Mouse (Mus musculus): ENCODE results near the gene Nsun5.
A peak's percentile ranks its signal among the peaks of the same experiment; 100 is the strongest.

Gene Nsun5

DNA sequence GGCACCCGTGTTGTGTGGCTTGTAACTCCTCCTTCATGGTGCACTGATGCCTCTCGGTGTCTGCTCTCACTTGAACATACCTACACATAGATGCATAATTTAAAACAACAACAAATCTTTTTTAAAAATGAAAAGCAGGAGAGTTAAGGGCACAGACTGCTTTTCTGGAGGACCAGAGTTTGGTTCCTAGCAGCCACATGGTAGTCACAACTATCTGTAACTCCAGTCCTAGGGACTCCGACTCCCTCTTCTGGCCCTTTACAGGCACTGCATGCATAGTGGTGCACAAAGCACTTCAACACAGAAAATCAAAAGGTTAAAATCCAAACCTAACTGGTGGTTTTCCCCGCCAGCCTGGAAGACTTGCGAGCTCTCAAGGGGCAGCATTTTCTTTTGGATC is 3.8 kb downstream of the Nsun5 start:
- DNase-seq (ENCODE audit: low spot score): no peak

DNA sequence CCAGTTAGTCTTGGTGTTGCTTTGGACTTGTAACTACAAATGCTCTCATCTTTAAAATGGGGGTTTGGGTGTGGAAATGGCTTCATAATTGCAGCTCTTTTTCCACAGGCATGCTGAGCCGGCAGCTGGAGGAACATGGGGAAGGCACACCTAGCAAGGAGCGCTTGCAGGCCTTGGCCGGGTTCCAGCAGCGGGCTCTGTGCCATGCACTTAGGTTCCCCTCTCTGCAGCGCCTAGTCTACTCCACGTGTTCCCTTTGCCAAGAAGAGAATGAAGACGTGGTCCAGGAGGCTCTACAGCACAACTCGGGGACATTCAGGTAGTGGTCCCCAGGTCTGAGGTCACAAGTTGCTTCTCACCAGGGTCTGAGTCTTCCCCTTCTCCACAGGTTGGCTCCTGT is 5.4 kb downstream of the Nsun5 start:
- no peak for DNase-seq (ENCODE audit: low spot score)

DNA sequence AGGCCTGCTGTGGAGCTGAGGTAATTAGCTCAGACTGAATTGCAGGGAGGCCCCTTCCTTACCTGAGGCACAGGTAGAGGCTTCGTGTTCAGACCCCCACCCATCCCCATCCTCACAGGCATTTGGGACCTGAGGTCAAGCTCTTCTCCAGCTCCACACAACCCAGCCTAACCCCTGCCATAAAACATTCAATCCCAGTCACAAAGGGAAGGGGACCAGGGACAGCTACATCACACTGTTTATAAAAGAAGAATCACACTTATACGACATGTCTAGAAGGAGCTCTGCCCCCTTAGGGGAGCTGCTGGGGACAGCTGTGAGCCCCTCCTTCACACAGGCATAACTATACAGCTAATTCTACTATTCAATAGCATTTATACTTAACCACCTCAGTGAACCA is 6.6 kb downstream of the Nsun5 start:
- no peak for DNase-seq (ENCODE audit: low spot score)

DNA sequence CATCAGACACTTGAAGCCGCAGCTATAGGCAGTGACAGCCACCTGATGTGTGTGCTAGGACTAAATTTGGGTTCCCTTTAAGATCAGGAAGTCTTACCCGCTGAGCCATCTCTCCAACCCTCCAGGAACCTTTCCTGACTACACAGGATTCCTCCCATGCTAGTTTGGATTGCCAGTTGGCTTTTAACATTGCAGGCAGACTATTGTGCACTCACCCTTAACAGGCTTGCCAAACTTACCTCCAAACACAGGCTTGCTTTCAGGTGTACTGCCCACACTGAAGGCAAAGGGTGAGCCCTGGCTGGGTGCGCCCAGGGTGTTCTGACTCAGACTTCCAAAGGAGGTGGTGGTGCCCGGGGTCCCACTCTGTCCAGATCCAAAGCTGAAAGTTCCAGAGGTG is 10.9 kb downstream of the Nsun5 start:
- no peak for DNase-seq (ENCODE audit: low spot score)

DNA sequence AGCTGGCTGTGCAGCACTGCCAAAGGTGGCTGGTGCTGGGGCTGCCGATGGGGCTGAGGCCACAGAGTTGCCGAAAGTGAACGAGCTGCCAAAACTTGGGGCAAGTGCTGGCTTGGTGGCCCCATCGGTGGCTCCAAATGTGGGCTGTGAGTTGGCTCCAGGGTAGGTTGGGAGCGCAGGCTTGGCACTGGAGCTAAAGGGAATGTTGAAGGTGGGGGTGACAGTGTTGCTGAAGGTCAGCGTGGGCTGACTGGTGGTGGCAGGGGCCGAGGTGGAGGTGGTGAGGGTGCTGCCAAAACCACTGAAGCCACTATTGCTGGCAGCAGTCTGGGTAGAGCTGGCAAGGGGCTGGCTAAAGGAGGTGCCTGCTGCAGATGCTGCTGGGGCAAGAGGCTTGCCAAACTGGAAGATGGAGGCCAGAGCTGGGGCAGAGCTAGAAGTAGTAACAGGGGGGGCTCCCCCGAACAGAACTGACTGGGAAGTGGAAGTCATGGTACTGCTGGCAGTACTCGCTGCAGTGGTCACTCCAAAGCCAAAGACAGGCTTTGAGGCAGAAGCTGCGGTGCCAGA is 11.7 kb downstream of the Nsun5 start:
- no peak for DNase-seq (ENCODE audit: low spot score)

DNA sequence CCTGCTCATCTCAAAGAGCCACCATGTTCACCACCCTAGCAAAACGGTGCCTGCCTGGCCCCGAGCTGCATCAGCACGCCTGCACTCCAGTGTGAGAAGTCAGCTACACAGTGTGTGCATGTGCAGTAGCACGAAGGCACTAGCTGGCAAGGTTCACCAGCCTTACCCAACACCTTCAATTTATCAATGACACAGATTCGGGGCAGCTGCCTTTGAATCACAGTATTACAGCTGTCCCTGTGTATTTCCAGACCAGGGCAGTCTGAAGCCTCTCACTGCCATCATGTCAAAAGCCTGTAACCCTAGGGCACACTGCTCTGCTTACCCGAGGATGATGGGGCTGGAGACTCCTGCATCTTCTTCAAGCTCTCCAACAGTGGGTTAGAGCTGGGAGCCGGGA is 13.0 kb downstream of the Nsun5 start:
- DNase-seq (ENCODE audit: low spot score): no peak

DNA sequence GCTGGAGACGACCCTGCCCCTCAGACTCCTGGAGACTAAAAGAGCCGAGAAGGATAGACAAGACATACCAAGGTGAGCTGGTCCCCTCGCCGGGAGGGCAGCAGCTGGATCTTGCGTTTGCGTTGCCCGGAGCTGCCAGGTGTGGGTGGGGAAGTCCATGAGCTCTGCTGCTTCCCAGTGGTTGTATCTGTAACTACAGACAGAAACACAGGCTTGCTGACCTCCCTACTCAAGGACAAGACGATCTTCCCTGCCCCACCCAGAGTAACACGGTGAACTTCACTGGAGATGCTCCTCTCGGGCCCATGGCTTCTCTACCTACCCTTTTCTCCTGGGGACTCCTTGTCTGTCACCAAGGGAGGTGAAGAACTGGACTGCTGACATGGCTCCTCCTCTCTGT is 14.0 kb downstream of the Nsun5 start:
- no peak for DNase-seq (ENCODE audit: low spot score)

DNA sequence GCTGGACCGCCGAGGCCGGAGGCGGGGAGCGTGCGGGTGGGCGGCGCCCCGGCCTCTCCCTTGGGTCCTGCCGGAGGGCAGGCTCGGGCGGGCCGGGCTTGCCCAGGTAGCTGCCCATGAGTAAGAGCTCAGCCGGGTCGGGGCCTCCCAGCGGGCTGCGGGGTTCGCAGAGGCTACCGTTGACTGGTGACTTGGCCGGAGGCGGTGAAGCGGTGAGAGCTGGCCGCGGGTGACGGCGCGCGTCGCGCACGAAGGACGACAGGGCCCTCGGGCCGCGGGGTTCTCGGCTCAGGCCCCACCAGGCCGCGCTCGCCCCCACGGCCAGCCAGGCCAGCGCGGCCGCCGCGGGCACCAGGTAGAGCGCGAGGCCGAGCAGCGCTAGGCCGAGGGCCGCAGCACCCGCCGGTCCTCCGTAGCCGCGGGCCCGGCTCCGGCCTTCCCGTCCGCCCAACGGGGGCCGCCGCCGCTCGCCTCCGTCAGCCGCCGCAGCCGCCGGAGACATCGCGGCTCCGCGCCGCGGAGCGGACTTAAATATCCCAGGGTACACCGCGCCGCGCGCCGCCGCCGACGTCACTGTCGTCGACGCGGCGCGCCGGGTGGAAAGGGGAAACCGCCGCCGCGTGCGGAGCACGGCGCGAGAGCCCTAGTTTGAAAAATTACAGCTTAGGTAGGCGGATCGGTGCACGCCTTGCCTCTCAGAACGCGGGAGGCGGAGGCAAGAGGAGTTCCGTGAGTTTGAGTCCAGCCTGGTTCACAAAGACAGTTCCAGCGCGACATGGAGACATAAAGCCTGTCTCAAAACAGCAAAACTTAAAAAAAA is 24.5 kb downstream of the Nsun5 start, which contains the start of gene Pom121:
TSS of gene Pom121 (minus strand) at position 543 of the 820 bp plus-strand sequence.
- peak; percentile 83 for DNase-seq (ENCODE audit: low spot score)

DNA sequence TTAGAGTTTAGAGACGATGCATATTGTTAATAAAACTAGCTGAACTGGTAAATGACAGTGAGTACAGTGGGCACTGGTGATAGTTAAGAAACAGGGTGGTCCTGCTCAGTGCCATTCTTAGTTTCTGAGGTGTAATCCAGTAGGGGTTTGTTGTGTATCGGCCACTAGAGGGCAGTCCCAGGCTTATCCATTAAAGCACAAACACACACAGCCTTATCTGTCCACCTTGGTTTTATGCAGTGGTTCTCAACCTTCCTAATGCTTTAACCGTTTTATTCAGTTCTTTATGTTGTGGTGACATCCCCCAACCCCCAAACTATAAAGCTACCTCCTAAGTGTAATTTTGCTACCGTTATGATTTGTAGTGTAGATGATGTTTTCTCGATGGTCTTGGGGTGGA is 26.1 kb downstream of the Nsun5 start:
- DNase-seq (ENCODE audit: low spot score): peak; percentile 55

DNA sequence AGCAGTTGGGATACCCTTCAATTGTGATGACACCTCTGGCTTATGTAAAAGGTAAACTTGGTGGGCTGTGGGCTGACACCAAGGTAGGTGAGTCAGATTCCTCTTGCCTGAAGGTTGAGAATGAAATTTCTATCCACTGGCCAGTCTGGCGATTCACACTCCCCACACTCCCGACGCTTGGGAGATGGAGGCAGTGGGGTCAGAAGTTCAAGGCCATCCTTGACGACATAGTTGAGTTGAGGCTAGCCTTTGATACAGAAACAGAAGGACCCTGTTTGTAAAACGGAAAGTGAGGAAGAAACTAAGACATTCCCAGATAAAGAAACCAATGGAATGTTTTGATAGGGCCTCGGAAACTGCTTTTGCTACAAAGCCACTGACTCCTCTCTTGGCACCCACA is 29.6 kb downstream of the Nsun5 start:
- DNase-seq (ENCODE audit: low spot score): no peak

DNA sequence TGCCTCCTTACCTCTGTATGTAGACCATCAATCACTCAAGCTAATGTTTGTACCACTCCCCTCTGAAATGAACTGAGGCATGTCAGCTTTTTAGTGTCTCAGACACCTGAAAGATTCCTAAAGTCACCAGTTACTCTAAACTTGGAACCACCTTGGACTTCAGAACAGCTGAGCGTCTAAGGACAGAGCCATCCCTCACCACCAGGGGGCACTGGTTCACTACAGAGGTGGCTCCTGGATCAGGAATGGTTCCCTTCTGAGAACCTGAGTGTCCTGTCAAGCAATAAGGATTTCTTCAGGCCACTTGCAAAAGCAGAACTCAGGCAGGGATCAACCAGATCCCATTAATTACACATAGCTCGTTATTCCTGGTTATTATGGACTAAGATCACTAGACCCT is 30.5 kb downstream of the Nsun5 start:
- peak; percentile 81 for DNase-seq (ENCODE audit: low spot score)

DNA sequence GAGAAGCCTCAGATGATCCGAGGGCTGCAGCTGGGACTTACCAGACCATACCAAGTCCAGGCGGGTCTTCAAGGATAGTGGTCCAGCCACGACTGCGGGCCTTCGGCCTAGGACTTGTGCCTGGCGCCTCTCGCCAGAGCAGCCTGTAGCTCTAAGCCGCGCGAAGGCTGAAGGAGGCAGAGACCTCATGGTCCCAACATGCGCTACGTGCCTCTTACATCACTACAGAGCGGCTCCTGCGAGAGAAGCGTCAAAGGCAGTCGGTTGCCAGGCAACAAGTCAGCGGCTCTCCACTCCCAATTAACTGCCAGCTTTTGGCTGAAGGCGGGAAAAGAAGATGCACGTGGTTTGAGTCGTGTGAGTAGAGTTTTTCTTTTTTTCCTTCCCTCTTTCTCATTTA is 34.9 kb downstream of the Nsun5 start:
- peak; percentile 41 for DNase-seq (ENCODE audit: low spot score)

DNA sequence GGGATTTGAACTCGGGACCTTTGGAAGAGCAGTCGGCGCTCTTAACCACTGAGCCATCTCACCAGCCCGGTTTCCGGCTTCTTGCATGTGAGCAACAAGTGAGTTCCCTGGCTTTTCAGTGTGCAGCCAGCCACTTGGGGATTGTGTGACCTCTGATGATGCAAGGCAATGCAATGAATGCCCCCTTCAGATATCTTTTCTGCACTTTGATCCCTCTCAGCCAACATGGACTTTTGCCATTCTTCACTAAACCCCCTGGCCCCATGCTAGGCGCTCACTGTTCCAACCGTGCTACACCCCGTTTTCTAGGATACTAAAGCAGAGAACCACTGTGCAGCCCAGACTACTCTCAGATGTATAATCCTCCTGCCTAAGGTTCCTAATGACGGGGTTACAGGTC is 35.7 kb downstream of the Nsun5 start:
- no peak for DNase-seq (ENCODE audit: low spot score)

DNA sequence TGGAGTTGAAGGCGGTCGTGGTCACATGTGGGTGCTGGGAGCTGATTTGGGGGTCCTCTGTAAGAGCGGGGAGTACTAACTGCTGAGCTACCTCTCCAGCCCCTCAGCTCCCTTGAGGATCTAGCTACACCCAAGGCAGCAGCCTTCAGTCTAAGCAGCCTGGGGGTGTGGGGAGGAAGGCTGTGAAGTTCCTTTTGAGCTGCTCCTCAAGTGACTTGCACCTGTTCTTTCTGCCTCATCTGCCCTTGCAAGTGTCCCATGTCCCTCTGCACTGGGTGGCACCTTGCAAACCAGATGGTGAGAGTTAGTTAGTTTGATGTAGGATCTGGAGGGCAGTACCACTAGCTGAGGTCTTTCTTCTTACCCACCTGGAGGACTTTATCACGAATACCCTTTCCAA is 38.4 kb downstream of the Nsun5 start:
- no peak for DNase-seq (ENCODE audit: low spot score)

DNA sequence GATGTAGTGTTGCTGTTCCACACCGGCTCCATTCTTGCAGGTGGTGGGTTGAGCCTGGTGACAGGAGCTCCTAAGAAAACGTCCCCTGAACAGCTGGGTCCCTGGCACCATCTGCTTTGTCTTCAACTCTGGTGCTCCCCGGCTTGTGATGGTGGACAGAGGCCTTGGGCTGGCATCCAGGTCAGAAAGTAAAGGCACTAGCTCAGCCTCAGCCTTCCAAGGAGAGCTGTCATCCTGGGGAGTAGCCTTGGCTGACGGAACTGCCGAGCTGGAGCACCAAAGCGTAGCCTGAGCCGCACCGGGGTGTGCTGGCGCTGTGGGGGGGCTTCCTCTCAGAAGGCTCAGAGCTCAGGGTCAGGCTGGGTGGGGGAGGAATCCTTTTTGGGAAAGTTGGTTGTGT is 40.5 kb downstream of the Nsun5 start:
- DNase-seq (ENCODE audit: low spot score): no peak
